Mouse (Mus musculus): ENCODE data around the gene Klhl35. TPM values are rescaled to one million over a fixed set of nuclear protein-coding genes. Genes with fewer than 3 reads are reported as not detected.

The Klhl35 gene
- polyA plus RNA-seq, 1 experiment from 2014 or later = 0.80 TPM

GRCm38 (mm10) chr7:99474836-99475561 lies 9.2 kb downstream of the Klhl35 start:
- Histone ChIP-seq H3K9ac (no peak overlapping the region), H3K4me1 (peaks cover 30% of the 10 kb centered on the region), H3K4me3 (no peak overlapping the region), H3K4me2 (no peak overlapping the region), H3K27ac (peak overlapping the region; percentile 34; the same call in 1 of the 2 replicates), H3K9me3 (no peaks in the 10 kb centered on the region), H3K27me3 (no peaks in the 10 kb centered on the region), H3K36me3 (peaks cover 60% of the 10 kb centered on the region)
- WGBS = 50% methylated on average over 12 of the region's 12 CpGs
- ATAC-seq (ENCODE audit: borderline replicate concordance, extremely low read depth, low FRiP score, low TSS enrichment) = peak; percentile 84

DNA sequence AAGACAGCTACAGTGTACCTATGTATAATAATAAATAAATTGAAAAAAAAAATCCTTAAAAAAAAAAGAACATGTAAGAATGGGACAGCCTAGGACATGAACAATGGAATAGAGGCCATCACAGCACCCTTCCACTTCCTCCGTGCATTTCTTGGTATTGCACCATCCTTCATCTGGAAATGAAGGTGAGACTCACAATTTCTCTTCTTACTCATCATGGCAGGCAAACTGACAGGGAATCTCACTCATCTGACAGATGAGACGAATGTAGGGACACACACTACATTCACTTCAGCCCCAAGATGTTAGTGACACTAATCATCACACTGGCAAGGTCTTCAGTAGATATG lies 9.7 kb downstream of the Klhl35 start:
- H3K36me3 ChIP-seq = peaks cover 65% of the 10 kb centered on the region
- ATAC-seq (ENCODE audit: borderline replicate concordance, extremely low read depth, low FRiP score, low TSS enrichment) = no peak
- 70% methylated on average over 2 of the region's 2 CpGs for WGBS

DNA sequence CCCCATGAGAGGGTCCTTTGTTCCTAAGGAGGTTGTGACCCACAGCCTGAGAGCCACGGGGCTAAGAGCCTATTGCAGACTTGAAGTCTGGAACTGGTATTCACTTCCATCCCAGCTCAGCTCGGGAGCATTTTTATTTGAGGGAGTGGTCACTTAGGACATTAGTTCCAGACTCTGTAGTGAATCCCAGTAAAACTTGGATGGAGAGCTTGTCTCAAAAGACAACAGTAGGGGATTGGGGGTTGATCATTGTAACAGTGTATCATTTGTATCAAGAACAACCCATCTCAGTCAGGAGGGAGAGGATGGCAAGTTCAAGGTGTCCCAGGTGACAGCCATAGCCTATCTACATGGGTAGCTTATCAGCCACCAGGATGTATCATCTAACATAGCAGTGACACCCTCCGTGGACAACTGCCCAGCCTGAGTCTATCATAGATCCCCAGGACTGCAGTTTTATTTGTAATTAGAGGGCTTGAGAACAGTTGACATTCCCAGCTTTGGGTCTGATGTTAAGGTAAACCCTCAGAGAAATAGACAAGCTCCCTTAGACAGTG lies 10.8 kb downstream of the Klhl35 start:
- peaks cover 76% of the 10 kb centered on the region for H3K36me3 ChIP-seq

More for the DNA sequence above, 9.7 kb downstream of the Klhl35 start:
- Histone ChIP-seq H3K27me3 (no peaks in the 10 kb centered on the region), H3K9ac (no peak overlapping the region), H3K4me2 (no peak overlapping the region), H3K4me3 (no peak overlapping the region), H3K9me3 (no peaks in the 10 kb centered on the region), H3K4me1 (peaks cover 32% of the 10 kb centered on the region), H3K27ac (no peak overlapping the region)

DNA sequence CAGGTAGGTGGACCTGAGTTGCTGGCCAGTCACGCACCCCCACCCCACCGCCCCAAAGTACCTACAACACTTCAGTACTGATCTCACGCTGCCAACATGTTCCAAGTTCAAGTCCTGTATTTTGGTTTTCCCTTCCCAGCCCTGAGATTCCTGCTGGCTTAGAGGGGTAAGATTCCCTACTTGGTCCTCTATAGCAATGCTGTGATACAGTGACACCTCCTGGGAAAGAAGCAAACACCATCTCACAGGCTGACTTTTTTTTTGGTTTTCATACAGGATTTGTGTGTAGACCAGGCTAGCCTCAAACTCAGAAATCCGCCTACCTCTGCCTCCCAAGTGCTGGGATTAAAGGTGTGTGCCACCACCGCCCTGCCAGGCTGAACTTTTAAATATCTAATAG lies 11.4 kb downstream of the Klhl35 start:
- no peak overlapping the region for H3K4me2 ChIP-seq
- WGBS = 88% methylated on average over 5 of the region's 5 CpGs
- H3K4me1 ChIP-seq = peaks cover 49% of the 10 kb centered on the region
- no peaks in the 10 kb centered on the region for H3K9me3 ChIP-seq
- H3K4me3 ChIP-seq = no peak overlapping the region
- no peak overlapping the region for H3K27ac ChIP-seq
- no peaks in the 10 kb centered on the region for H3K27me3 ChIP-seq
- H3K36me3 ChIP-seq = peaks cover 82% of the 10 kb centered on the region
- no peak overlapping the region for H3K9ac ChIP-seq
- ATAC-seq (ENCODE audit: borderline replicate concordance, extremely low read depth, low FRiP score, low TSS enrichment) = no peak

More for the DNA sequence above, 10.8 kb downstream of the Klhl35 start:
- ATAC-seq (ENCODE audit: borderline replicate concordance, extremely low read depth, low FRiP score, low TSS enrichment) = no peak
- H3K4me2 ChIP-seq = no peak overlapping the region
- H3K27me3 ChIP-seq = no peaks in the 10 kb centered on the region
- H3K4me3 ChIP-seq = no peak overlapping the region
- no peaks in the 10 kb centered on the region for H3K9me3 ChIP-seq
- WGBS = 29% methylated on average over 3 of the region's 3 CpGs
- H3K9ac ChIP-seq = no peak overlapping the region
- no peak overlapping the region for H3K27ac ChIP-seq
- peaks cover 43% of the 10 kb centered on the region for H3K4me1 ChIP-seq

DNA sequence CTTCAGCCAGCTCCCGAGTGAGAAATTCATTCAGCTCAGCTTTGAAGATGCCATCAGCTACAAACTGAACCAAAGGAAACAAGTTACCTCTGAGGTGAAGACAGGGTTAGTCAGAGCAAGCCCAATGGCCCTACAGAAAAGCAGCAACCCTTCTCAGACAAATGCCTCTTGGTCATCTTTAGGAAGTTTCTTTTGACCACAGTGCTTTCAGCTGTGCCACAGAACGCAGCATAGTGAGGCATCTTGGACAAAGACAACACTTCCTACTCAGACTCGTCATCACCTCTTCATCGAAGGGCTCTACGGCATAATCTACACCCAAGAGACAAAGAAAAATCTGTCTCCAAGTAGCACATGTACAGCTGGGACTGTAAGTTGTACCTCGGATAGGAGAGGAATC lies 16.8 kb downstream of the Klhl35 start:
- peak overlapping the region; percentile 68 for H3K27ac ChIP-seq
- peak overlapping the region; percentile 84 for H3K4me2 ChIP-seq
- H3K4me1 ChIP-seq = peaks cover 38% of the 10 kb centered on the region
- H3K9ac ChIP-seq = peak overlapping the region; percentile 82
- H3K36me3 ChIP-seq = peaks cover 48% of the 10 kb centered on the region
- no peaks in the 10 kb centered on the region for H3K27me3 ChIP-seq
- H3K9me3 ChIP-seq = no peaks in the 10 kb centered on the region
- WGBS = under 1% methylated on average over 6 of the region's 6 CpGs
- ATAC-seq (ENCODE audit: borderline replicate concordance, extremely low read depth, low FRiP score, low TSS enrichment) = no peak
- H3K4me3 ChIP-seq = peak overlapping the region; percentile 75

GRCm38 (mm10) chr7:99483271-99483923 lies 17.6 kb downstream of the Klhl35 start, which contains the start of gene Rps3:
Gene Rps3, minus strand, starts transcription at chr7:99483738.
- Histone ChIP-seq H3K9me3 (no peaks in the 10 kb centered on the region), H3K27ac (peak within 1 kb of the TSS; percentile 68), H3K4me1 (peaks cover 38% of the 10 kb centered on the region), H3K27me3 (no peaks in the 10 kb centered on the region), H3K36me3 (peaks cover 40% of the 10 kb centered on the region), H3K9ac (peak within 1 kb of the TSS; percentile 82), H3K4me3 (peak within 1 kb of the TSS; percentile 75), H3K4me2 (peak within 1 kb of the TSS; percentile 84)
- peak; percentile 93 for ATAC-seq (ENCODE audit: borderline replicate concordance, extremely low read depth, low FRiP score, low TSS enrichment)
- under 1% methylated on average over 45 of the region's 45 CpGs for WGBS

GRCm38 (mm10) chr7:99483924-99484319 lies 18.1 kb downstream of the Klhl35 start:
- H3K9me3 ChIP-seq = no peaks in the 10 kb centered on the region
- 44% methylated on average over 8 of the region's 8 CpGs for WGBS
- peak overlapping the region; percentile 8; the same call in 1 of the 2 replicates for H3K27ac ChIP-seq
- peak overlapping the region; percentile 75 for H3K4me3 ChIP-seq
- peak overlapping the region; percentile 49 for H3K4me2 ChIP-seq
- H3K4me1 ChIP-seq = peaks cover 38% of the 10 kb centered on the region
- H3K9ac ChIP-seq = no peak overlapping the region
- peaks cover 35% of the 10 kb centered on the region for H3K36me3 ChIP-seq
- ATAC-seq (ENCODE audit: borderline replicate concordance, extremely low read depth, low FRiP score, low TSS enrichment) = no peak
- H3K27me3 ChIP-seq = no peaks in the 10 kb centered on the region

- H3K27ac ChIP-seq = no peak overlapping the region
- WGBS = 66% methylated on average over 1 of the region's 1 CpGs
These were observed 18.9 kb downstream of the Klhl35 start for GRCm38 (mm10) chr7:99484679-99485078.

GRCm38 (mm10) chr7:99489708-99490107 lies 23.9 kb downstream of the Klhl35 start:
- H3K4me3 ChIP-seq = no peak overlapping the region
- H3K9me3 ChIP-seq = peaks cover 2% of the 10 kb centered on the region; the same call in 1 of the 2 replicates
- no peak overlapping the region for H3K4me2 ChIP-seq
- no peak overlapping the region for H3K9ac ChIP-seq
- H3K27ac ChIP-seq = no peak overlapping the region
- H3K4me1 ChIP-seq = no peaks in the 10 kb centered on the region
- H3K27me3 ChIP-seq = no peaks in the 10 kb centered on the region
- WGBS = 63% methylated on average over 5 of the region's 5 CpGs
- no peaks in the 10 kb centered on the region for H3K36me3 ChIP-seq
- ATAC-seq (ENCODE audit: borderline replicate concordance, extremely low read depth, low FRiP score, low TSS enrichment) = no peak

More at GRCm38 (mm10) chr7:99484679-99485078, 18.9 kb downstream of the Klhl35 start:
- no peak overlapping the region for H3K4me2 ChIP-seq
- peaks cover 27% of the 10 kb centered on the region for H3K36me3 ChIP-seq
- H3K9me3 ChIP-seq = no peaks in the 10 kb centered on the region
- no peak overlapping the region for H3K4me3 ChIP-seq
- no peak overlapping the region for H3K9ac ChIP-seq
- no peaks in the 10 kb centered on the region for H3K27me3 ChIP-seq
- no peak for ATAC-seq (ENCODE audit: borderline replicate concordance, extremely low read depth, low FRiP score, low TSS enrichment)
- H3K4me1 ChIP-seq = peaks cover 32% of the 10 kb centered on the region

DNA sequence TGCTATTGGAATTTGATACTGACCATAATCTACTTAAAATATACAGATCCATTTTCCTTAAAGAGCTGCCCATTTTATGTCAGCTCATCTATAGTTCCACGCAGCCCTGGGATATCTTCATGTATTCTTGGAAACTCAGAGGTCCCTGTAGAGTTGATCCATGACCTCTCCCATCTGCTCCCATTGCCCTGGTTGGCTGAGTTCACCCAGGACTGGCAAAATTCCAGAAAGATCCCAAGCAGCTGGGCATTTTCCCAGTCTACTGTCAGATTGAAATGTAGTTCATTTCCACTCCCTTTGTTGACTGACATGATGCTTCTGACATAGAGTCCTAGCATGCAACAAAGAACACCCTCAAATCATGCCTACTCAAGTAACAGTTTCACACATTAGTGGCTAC lies 33.3 kb downstream of the Klhl35 start:
- H3K9ac ChIP-seq = no peak overlapping the region
- H3K27ac ChIP-seq = no peak overlapping the region
- H3K4me1 ChIP-seq = peaks cover 5% of the 10 kb centered on the region; the same call in 1 of the 2 replicates
- H3K4me2 ChIP-seq = no peak overlapping the region
- no peaks in the 10 kb centered on the region for H3K27me3 ChIP-seq
- no peak for ATAC-seq (ENCODE audit: borderline replicate concordance, extremely low read depth, low FRiP score, low TSS enrichment)
- 34% methylated on average over 1 of the region's 1 CpGs for WGBS
- no peak overlapping the region for H3K4me3 ChIP-seq
- H3K9me3 ChIP-seq = no peaks in the 10 kb centered on the region
- no peaks in the 10 kb centered on the region for H3K36me3 ChIP-seq

GRCm38 (mm10) chr7:99500201-99500600 lies 34.4 kb downstream of the Klhl35 start:
- no peak overlapping the region for H3K9ac ChIP-seq
- H3K27me3 ChIP-seq = no peaks in the 10 kb centered on the region
- H3K27ac ChIP-seq = peak overlapping the region; percentile 19; the same call in 1 of the 2 replicates
- H3K4me3 ChIP-seq = no peak overlapping the region
- no peaks in the 10 kb centered on the region for H3K36me3 ChIP-seq
- H3K4me2 ChIP-seq = no peak overlapping the region
- ATAC-seq (ENCODE audit: borderline replicate concordance, extremely low read depth, low FRiP score, low TSS enrichment) = peak; percentile 87; the same call in 1 of the 2 replicates
- H3K9me3 ChIP-seq = no peaks in the 10 kb centered on the region
- H3K4me1 ChIP-seq = peaks cover 5% of the 10 kb centered on the region; the same call in 1 of the 2 replicates
- WGBS = 6% methylated on average over 8 of the region's 8 CpGs

- no peak overlapping the region for H3K4me3 ChIP-seq
- no peak overlapping the region for H3K9ac ChIP-seq
- no peaks in the 10 kb centered on the region for H3K9me3 ChIP-seq
- 20% methylated on average over 5 of the region's 5 CpGs for WGBS
- ATAC-seq (ENCODE audit: borderline replicate concordance, extremely low read depth, low FRiP score, low TSS enrichment) = 0 out of 2 replicates have a peak, but pooled peaks have one; percentile 69
- H3K27ac ChIP-seq = peak overlapping the region; percentile 35
- H3K4me1 ChIP-seq = peaks cover 5% of the 10 kb centered on the region; the same call in 1 of the 2 replicates
- no peaks in the 10 kb centered on the region for H3K36me3 ChIP-seq
- H3K27me3 ChIP-seq = no peaks in the 10 kb centered on the region
- H3K4me2 ChIP-seq = no peak overlapping the region
These were observed 34.9 kb downstream of the Klhl35 start for GRCm38 (mm10) chr7:99500655-99501054.
